Mouse (Mus musculus): ENCODE results near the gene Acaca.

GRCm38 (mm10) chr11:84357771-84358170 lies 228.3 kb downstream of the Acaca start:
- no peak for TF ChIP-seq POLR2A (IDR thresholded peaks at IDR 0.05; ENCODE audit: low read depth, low read length)
- TF ChIP-seq CTCF (conservative IDR thresholded peaks at IDR 0.05; ENCODE audit: insufficient read depth, insufficient read length, low read depth, low read length), result no peak

Data from kidney, adult 2 months (tissue).